28 mouse cellular contexts compared by ENCODE assay signal in genomic region chr7:89607329-89607728, GRCm38 (mm10). TPM values are rescaled to one million over a fixed set of nuclear protein-coding genes. Genes with fewer than 3 reads are reported as not detected.
"Had no signal": no experiment of that assay in that cellular context is flagged by ENCODE, and none has a peak within 500 bp of the region (broad histone marks: within the 10 kb centered on the region; RNA-seq: fewer than 3 reads in every experiment).

No protein-coding gene starts in this region.

- H3K27ac ChIP-seq: embryonic facial prominence, embryonic 10.5 days; embryonic facial prominence, embryonic 12.5 days; embryonic facial prominence, embryonic 13.5 days; embryonic facial prominence, embryonic 15.5 days; forebrain, embryonic 10.5 days; forebrain, embryonic 12.5 days; forebrain, embryonic 13.5 days; forebrain, embryonic 15.5 days; gastrocnemius, adult 2 months; heart, adult 2 months; heart, embryonic 10.5 days had no signal

- H3K27me3 ChIP-seq: embryonic facial prominence, embryonic 12.5 days; embryonic facial prominence, embryonic 13.5 days; embryonic facial prominence, embryonic 15.5 days; forebrain, embryonic 12.5 days; forebrain, embryonic 13.5 days; forebrain, embryonic 15.5 days had no signal

- DNase-seq: cerebellum, adult 9-10 months; cerebellum, adult 9-11 months; cerebellum, postnatal 10 days; cerebellum, postnatal 14 days; cerebellum, postnatal 25 days; cerebellum, postnatal 36 days; embryo, embryonic 11 days; forebrain, postnatal 0 days; gastrocnemius, adult 2 months; gastrocnemius, postnatal 10 days; gastrocnemius, postnatal 14 days; gastrocnemius, postnatal 25 days; gastrocnemius, postnatal 36 days; heart, adult 11 months; heart, adult 18-20 months; heart, adult 2 months had no signal

- H3K4me1 ChIP-seq: embryonic facial prominence, embryonic 10.5 days; embryonic facial prominence, embryonic 12.5 days; embryonic facial prominence, embryonic 13.5 days; embryonic facial prominence, embryonic 15.5 days; forebrain, embryonic 12.5 days; forebrain, embryonic 13.5 days; forebrain, embryonic 15.5 days; heart, embryonic 10.5 days had no signal

- H3K4me3 ChIP-seq: embryonic facial prominence, embryonic 10.5 days; embryonic facial prominence, embryonic 12.5 days; embryonic facial prominence, embryonic 13.5 days; embryonic facial prominence, embryonic 15.5 days; erythroblast, embryonic 14.5 days; forebrain, embryonic 10.5 days; forebrain, embryonic 12.5 days; forebrain, embryonic 13.5 days; forebrain, embryonic 15.5 days; gastrocnemius, adult 2 months; heart, adult 2 months; heart, embryonic 10.5 days had no signal

RNA-seq across cellular contexts. Expression of gene Me3, which starts 24.9 kb away (rescaled TPM):
- total RNA-seq: common myeloid progenitor, adult 5-6 weeks; granulocyte monocyte progenitor cell, adult 5-6 weeks had no signal
- polyA plus RNA-seq: erythroblast, embryonic 14.5 days had no signal
